Mouse (Mus musculus) adrenal gland, adult 2 months (tissue): ENCODE measurements around the gene Mfsd7a. TPM values are rescaled to one million over a fixed set of nuclear protein-coding genes. Genes with fewer than 3 reads are reported as not detected.
"Not testable (repeated sequence)": the region's sequence is repeated elsewhere in the genome, so short reads cannot be mapped to it uniquely, and the experiment has no call there.

ENCODE experiments used
- DNase-seq: peaks from one replicate; pipeline ENCODE4 v3.0.0; 2021
- long read RNA-seq: library from polyadenylated mRNA; stranded (forward); transcript quantifications from one replicate; pipeline ENCODE4 v2.0.0, GENCODE M21; 2021
- polyA plus RNA-seq: library from polyadenylated mRNA; depleted of rRNA; stranded (reverse); fragments of >200 nt; gene quantifications from 2 replicates; pipeline ENCODE4 v1.2.3, GENCODE M21; 2012; rRNA removed
- total RNA-seq, 2 experiments: library from RNA; stranded (reverse); gene quantifications; 2 replicates each; pipeline ENCODE4 v1.2.3; 2021

Gene Mfsd7a
- total RNA-seq (1 to 10 TPM; 1.0 TPM), polyA plus RNA-seq (3.0 TPM in 2 replicates)
- long read RNA-seq, partial matches to known transcripts: 1 of 2 reads
- long read RNA-seq, other reads (novel, unspliced or antisense): 0 of 2 reads

DNA sequence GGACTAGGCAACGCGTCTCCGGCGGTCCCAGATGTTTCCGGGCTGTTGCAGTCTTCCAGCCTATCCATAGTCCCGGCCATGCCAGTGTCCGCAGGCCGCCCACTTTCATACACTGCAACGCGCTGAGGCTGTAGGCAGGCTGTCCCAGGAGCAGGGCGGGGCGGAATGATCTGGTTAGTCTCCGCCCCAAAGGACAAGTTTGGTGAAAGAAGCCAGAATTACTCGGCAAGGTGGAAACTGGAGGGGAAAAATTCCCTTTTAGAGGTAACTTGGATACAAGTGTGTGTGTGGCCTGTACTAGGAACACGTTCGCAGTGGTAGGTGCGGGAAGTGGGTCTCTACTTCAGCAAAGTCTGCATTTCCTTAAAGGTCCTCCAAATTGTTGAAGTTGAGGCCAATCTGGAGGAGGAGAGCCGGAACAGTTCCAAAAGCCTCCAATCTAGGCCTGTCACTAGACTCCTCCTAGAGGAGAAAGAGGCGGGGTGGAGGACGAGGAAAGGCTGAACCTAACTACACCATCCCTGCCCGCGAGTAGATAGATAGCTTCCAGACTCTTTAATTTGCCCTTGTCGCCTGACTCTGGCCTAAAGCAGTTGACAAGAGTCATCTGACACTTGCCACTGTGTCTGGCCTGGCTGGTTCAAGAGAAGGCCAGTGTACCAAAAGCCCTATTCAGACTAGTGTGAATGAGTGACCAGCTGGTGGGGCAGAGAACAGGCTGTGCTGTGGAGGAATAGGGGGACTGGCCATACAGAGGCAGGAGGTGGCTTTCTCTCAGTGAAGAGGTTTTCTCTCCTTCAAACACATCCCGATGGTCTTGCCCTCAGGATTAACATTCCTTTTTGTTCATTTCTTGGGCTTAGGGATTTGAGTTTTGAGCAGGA, at the start of gene Mfsd7a:
Gene Mfsd7a, minus strand, starts transcription at position 107 of the 884 bp plus-strand sequence.
- DNase-seq: peak; percentile 90

DNA sequence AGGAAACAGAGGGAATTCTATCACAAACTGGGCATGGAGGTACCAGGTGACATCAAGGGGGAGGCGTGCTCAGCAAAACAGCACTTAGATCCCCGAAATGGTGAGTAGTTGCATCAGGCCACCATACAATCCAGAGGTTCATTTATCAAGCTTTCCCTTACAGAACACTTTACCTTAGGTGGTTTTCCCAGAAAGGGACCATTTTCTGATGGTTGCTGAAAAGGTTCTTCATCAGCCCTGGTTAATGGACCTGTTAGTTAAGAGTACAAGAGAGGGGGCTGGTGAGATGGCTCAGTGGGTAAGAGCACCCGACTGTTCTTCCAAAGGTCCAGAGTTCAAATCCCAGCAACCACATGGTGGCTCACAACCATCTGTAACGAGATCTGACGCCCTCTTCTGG, 37.5 kb upstream of the Mfsd7a start:
- not testable (repeated sequence) for DNase-seq

DNA sequence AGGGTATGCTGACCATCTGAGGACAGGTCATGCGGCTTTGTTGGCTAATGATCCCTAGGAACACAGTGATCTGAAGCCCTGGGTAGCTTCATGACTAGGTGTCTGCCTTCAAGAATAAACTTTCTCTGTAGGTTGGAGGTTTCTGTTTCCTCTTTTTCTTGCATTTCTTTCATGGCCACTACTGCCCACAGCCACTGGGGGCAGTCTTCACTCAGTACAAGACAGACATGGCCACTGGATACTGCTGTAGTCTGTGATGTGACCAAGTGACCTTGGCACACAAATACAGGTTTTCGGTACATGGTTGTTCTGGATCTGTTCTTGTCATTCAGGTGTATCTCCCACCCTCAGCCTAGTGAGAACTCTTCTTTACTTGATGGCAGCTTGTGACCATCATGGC, 36.5 kb upstream of the Mfsd7a start:
- DNase-seq: peak; percentile 19

DNA sequence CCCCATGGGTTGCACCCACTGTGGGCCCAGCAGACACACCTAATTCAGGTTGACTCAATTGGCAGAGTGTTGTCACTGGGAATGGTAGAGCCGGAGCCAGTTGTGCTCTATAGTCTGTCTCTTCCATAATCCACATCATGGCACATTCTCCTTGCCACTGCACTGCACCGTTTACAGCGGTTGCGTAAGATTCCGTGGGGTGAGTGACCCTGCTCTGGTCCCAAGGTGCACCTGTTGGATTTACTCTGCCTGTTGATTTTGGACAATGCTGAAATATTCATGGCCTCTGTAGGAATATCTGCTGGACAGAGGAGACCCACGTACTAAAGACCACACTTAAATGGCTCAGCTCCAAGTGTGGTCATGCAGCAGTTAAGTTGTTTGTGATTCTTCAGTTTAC, 34.3 kb upstream of the Mfsd7a start:
- DNase-seq: no peak

DNA sequence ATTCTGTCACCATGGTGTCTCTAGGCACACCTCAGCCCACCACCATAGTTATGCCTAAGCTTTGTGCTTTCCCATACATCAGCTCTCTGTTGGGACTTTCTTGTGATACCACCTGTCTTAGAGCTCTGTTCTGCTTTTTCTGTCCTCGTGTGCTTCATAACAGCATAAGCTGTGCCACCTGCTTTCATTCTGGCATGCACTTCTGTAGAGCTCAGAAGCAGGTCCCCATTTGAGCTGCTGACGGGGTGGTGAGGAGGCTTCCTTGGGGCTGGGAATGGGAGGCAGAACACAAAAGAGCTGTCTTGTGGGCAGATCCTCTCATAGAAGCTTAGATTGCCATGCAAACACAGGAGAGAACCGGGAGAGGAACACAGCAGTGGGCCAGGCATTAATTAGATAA, 27.3 kb upstream of the Mfsd7a start:
- DNase-seq: no peak

DNA sequence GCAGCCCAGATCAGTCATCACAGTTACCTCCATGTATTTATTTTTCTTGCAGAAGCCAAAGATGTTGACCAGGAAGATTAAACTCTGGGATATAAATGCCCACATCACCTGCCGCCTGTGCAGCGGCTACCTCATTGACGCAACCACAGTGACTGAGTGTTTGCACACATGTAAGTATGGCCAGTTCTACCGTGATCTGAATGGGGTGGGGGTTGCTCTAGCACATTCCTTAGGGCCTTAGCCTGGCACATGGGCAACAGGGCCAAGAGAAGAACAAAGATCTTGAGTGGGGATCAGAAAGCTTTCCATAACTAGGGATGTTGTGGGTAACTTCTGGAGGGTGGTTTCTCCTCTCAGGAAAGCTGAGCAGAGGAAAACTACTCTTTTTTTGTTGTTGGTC, 25.0 kb upstream of the Mfsd7a start:
- DNase-seq: no peak

DNA sequence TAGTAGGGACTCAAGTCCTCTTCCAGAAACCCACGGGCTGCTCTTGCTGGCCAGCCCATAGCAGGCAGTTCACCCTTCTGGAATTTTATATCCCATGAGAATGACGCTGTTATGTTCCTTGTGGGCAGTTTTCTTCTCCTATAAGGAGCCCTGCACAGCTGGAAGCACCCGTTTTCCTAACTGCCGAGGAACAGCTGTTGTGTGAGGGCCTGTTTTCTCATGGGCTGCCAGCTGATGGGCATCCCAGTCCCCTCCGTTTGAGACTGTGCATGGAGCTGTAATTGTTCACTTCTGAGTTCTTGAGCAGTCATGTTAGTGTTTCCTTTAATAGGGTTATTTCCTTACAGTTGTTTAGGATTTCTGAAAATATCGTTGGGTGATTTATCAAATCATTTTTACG, 20.9 kb upstream of the Mfsd7a start:
- DNase-seq: no peak

DNA sequence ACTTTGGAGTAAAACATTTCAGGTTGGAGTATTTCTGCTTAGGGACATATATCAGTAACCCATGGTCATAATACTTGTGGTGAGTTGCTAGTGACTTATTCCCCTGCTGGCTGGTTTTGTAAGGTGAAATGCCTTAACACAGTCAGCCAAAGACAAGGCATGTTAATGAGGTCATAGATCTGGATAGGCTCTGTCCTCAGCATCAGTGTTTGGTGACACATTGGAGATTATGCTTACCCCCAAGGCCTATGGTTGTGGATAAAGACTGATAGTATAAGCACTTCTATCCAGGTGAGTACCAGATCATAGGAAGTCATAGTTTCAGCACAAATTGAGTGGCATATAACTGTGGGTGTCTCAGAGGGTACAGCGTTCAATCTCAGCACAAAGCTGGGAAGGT, 18.0 kb upstream of the Mfsd7a start:
- DNase-seq: no peak

DNA sequence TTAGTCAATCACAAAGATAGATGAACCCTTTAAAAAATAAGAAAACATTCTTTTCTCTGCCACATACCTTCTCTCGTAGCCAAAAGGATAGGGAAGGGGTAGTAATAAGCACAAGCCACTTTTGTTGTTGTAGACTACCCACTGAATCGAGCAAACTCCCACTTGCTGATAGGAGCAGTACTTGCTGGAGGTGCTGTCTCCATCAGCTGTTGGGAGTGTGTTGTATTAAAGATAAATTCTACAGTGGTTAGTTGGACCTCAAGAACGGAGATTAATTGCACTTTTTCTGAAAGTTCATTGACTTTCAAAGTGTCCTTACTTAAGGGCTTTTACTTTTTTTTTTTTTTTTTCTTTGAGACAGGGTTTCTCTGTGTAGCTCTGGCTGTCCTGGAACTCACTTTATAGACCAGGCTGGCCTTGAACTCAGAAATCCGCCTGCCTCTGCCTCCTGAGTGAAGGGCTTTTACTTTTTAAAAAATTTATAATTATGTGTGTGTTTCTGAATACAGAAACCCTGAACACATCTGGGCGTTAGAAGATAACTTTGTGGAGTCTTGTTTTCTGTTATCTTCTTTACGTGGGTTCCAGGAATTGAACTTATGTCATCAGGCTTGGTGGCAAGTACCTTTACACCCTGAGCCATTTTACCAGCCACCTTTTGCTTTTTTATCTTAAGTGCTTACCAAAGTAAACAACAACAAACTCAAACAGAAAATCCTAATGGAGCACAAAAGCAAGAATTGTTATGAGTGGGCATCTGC, 16.6 kb upstream of the Mfsd7a start:
- DNase-seq: no peak

DNA sequence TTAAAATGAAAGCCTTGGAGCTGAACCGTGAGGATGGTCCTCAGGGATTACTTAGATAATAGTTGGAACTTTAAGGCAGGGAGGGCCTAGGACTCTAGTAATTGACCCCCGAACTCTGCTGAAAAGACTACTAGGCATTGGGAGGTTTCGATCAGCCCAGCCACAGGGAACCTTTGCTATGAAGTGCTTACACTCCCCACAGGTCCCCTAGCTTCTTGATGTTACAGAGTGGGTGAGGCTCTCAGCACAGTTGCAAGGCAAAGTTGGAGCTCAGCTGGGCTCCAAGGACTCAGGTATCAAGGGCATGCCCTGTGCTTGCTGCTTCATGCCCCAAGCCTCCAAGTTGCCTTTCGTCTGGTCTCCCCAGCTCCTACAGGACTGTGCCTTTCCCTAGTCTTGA, 13.8 kb upstream of the Mfsd7a start:
- no peak for DNase-seq

DNA sequence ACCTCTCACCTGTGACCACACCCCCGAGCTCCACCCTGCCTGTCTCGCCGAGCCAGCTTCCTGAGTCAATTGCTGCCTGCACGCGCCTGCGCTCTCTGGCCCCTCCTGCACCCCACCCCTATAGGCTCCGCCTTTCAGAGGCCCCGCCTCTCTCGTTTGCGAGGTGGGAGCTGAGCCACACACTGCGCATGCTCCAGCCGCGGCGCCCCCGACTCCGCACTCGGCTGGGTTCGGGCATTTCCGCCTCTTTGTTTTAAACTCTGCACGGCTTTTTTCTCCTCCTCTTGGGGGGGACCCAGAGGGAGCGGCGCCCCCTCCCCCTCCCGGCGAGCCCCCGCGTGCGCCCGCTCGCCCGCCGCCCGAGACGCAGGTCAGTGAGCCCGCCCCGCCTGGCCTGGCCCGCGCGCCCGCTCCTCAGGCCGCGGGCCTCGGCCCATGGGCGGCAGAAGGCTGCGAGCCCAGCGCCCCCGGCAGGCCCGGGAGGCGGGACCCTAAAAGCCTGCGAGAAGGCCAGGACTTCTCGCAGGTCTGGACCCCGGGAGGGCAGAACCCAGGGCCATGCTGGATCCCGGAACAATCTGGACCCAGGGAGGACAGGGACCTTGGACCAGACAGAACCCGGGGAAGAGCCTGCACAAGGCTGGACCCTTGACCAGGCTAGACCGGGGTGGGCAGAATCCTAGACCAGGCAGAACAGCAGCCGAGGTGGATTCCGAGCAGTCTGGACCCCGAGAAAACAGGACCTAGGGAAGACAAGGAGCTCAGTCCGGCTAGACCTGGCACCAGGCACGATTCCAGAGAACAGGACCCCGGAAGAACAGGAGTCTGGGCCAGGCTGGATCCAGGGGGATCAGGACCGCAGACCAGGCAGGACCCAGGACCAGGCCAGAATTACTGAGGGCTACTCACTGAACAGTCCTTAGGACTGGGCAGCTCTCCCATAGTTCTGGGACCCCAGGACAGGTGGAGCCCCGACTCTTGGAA, 12.7 kb upstream of the Mfsd7a start, which contains the start of gene Pcgf3:
Gene Pcgf3, plus strand, starts transcription at position 151 of the 984 bp plus-strand sequence.
- DNase-seq: peak; percentile 98

DNA sequence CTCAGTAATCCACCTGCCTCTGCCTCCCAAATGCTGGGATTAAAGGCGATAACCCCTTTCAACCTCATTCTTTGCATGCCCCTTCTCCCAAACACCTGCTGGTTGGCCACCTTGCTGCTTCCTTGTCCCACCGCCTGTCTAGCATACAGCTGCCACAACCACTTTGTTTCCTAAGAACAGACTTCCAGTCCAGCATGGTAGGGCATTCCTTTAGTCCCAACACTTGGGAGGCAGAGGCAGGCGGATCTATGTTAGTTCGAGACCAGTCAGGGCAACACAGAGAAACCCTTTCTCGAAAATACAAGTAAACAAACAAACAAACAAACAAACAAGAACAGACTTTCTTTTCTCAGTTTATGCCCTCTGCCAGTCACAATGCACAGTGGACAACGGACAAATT, 11.8 kb upstream of the Mfsd7a start:
- no peak for DNase-seq

DNA sequence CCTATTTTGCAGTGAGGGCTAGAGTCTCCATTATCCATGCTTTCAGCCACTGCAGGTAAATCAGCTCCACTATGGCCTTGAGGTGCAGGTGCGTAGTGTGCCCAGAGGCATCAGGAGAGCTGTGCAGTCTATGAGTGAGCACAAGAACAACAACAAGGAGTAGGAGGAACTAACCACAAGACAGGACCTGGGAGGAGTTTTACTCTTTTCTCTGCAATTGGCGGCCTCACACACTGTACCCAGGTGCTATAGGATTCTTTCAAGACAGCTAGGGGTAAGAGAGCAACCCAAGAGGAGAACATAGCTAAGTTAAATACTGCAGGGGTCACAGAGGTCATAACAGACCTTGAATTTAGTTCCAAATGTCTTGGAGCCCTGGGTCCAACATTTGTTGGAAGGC, 10.0 kb upstream of the Mfsd7a start:
- DNase-seq: no peak

DNA sequence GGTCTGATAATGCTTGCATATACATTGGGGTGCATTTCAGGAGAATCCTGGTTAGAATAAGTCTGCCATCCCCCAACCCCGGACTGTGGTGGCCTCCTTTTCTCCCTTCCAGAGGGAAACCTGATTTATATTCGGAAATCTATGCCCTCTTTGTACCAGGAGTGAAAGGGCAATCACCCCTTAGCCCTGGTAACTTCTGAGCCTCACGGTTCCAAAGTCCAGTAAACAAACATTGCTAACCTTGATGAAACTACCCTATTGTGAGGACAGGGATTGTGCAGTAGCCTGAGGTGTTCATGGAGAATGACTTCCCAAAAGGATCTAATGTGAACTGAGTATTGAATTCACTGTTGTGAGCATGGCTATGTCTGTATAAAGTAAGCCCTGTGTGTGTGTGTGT, 5.4 kb upstream of the Mfsd7a start:
- DNase-seq: no peak

DNA sequence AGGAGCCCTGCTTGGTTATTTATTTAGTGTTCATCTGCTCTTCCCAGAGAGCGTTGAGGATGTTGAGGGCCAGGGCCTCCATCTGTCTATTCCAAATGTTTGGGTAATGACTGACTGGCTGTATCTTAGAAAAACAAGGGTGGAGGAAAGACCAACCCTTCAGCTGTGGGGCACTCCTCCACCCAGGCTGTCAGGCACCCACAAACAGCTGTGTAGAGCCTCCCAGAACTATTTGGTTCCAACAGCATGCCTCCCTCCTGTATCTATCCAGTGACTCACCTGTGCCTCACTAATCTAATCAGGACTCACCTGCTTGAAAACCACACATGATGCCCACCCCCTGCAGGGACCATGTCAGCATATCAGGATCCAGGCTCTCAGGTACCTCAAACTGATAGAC, 3.7 kb upstream of the Mfsd7a start:
- no peak for DNase-seq

DNA sequence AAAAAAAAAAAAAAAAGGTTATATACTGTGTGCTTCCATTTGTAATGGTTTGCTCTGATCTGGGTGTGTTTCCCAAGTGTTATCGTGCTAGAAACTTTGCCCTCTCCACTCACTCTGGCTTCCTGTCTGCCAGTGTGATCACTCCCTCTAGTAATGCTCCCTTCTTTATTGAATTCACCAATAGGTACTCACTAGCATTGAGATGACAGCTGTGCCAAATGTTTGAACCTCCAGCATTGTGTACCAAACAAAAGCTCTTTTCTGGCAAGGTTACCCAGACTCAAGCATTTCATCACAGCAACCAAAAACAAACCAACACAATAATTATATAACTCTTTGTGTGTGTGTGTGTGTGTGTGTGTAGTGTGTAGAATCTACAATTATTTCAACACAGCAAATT, 2.9 kb upstream of the Mfsd7a start:
- DNase-seq: no peak

DNA sequence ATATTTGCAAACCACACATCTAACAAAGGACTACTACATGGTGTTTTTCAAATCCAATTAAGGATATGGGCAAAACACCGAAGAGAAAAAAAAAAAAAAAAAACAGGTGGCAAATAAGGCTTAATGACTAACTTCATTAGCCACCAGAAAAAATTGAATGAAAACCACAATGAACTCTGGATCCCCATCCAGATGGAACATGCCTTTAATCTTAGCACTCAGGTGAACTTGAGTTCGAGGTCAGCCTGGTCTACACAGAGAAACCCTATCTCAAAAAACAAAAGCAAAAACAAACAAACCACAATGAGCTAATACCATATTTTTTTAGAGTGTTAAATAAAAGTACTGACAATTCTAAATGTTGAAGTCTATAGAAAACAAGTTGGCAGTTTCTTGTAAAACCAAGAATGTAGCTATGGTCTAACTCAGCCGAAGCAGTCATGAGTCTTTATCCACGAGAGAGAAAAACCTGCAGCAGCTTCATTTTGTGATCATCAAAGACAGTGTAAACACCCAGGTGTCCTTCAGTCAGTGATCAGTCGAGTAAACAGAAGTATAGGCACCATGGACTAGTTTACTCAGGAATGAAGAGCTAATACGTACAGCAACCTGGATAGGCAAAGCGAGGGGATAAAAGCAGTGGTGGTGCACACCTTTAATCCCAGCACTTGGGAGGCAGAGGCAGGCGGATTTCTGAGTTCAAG, 2.3 kb upstream of the Mfsd7a start:
- DNase-seq: no peak

DNA sequence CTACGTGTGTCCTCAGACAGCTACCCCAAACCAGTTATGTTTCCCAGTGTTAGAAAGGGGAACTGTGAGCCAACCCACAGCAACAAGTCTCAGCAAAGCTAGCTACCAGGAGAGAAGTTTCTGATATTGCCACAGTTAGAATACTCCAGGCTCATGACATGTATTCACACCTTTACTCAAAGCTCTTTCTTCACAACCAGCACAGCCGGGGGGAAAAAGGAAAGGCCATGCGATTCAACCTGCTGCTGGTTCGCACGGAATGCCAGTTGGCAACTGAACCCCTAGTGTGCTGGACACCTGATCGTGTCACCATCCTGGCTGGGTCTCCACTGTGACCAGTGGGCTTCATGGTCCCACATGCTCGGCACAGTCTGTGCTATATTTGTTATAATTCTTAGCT, 834 bp downstream of the Mfsd7a start:
- DNase-seq: no peak

DNA sequence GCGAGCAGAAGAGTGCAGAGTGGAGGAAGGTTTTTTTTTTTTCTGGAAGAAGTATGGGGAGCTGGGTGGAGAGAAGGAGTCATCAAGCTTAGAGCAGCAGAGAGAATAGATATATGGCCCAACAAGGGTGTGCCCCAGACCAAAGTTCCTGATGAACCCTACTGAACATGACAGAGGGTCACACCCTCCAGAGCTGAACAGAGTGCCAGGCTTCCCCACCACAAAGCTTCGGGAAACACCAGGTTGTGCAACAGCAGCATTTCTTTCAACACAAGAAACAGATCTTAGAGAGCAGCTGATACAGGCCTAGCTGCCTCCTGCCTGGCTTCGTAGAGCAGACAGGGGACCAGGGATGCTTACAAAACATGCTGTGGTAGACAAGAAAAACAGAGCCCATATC, 1.7 kb downstream of the Mfsd7a start:
- no peak for DNase-seq

DNA sequence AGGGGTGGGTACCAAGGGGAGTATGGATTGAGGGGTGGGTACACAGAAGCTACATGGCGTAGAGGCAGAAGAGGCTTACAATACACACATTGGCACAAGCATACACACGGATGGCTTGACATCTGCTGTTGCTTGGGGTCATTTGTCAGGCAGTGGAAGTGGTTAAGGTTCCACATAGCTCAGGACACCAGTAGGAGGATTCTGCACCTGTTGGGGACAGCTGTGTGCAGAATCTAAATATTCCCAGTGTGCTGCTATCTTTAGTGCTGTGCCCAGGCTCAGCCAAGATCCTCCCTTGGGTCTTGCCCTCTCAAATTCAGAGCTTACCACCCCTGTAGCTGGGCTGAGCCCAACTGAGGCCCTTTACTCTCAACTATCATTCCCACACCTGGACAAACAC, 12.6 kb downstream of the Mfsd7a start:
- DNase-seq: no peak
